ENCODE assay signal across 15 mouse cellular contexts in genomic region chr7:53486126-53486525, GRCm38 (mm10).
"Had no signal": no experiment of that assay in that cellular context is flagged by ENCODE, and none has a peak within 500 bp of the region (broad histone marks: within the 10 kb centered on the region; RNA-seq: fewer than 3 reads in every experiment).

No protein-coding gene starts in this region.

- H3K4me3 ChIP-seq: limb, embryonic 13.5 days; midbrain, embryonic 15.5 days; neural tube, embryonic 13.5 days had no signal

- H3K27me3 ChIP-seq: limb, embryonic 13.5 days; midbrain, embryonic 15.5 days; neural tube, embryonic 13.5 days had no signal

- H3K4me1 ChIP-seq: limb, embryonic 13.5 days; midbrain, embryonic 15.5 days; neural tube, embryonic 13.5 days had no signal

- H3K9ac ChIP-seq: limb, embryonic 13.5 days; liver, embryonic 14.5 days; midbrain, embryonic 15.5 days; neural tube, embryonic 13.5 days had no signal

- H3K4me2 ChIP-seq: limb, embryonic 13.5 days; midbrain, embryonic 11.5 days; midbrain, embryonic 15.5 days; neural tube, embryonic 13.5 days had no signal

- H3K27ac ChIP-seq: kidney, postnatal 0 days; limb, embryonic 13.5 days; liver, embryonic 14.5 days; midbrain, embryonic 15.5 days; neural tube, embryonic 13.5 days; stomach, postnatal 0 days had no signal

- ATAC-seq: midbrain, embryonic 15.5 days had no signal

- DNase-seq: kidney, adult 9 months; kidney, postnatal 36 days; layer of hippocampus, adult 9-11 months; layer of hippocampus, postnatal 36 days; lung, adult 18-20 months; right cerebral cortex, adult 18-20 months; right cerebral cortex, postnatal 25 days; thymus, postnatal 4 days had no signal

- H3K36me3 ChIP-seq: limb, embryonic 13.5 days; midbrain, embryonic 15.5 days; neural tube, embryonic 13.5 days had no signal

- H3K9me3 ChIP-seq: limb, embryonic 13.5 days; midbrain, embryonic 15.5 days; neural tube, embryonic 13.5 days had no signal
